Mouse (Mus musculus): ENCODE results near the gene Nudt16l1.

The Nudt16l1 gene

DNA sequence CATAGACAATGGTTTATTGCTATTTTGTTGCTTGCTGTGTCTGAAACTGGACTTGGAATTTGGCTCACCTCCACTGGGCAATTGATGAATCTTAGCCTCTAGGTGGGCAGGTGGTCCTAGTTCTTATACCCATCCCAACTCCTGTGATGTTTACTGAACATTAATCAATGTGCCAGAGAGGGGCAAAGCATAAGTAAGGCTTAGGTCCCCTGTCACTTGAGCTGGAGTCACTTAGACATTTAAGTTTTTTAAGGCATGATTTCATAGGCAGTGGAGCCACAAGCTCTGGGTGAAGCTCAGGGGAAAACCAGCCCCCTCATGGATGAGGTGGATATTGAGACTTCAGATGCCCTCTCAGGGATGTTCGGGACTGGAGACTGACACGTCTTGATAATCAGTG lies at the start of gene Nudt16l1:
TSS of gene Nudt16l1 (plus strand) at position 301 of the 400 bp plus-strand sequence.
- in situ Hi-C loops (cut with MboI), result no loop called here

DNA sequence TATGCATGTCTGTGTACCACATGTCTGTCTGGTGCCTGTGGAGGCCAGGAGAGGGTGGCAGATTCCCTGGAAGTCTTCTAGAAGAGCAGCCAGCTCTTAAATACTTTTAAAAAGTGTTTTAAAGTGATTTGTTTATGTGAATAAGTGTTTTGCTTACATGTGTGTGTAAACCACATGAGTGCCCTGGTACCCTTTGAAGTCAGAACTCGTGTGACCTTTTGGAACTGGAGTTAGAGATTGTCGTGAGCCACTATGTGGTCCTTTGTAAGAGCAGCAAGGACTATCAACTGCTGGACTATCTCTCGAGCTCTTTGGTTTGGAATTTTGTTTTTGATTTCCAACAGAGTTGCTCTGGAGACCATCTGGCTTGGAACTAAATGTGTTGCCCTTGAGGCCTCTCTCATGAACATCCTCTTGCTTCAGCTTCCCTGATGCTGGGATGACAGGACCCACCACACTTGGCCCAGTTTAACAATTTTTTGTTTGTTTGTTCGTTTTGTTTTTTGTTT lies 48.3 kb upstream of the Nudt16l1 start:
- in situ Hi-C loops (cut with MboI), result no loop called here

DNA sequence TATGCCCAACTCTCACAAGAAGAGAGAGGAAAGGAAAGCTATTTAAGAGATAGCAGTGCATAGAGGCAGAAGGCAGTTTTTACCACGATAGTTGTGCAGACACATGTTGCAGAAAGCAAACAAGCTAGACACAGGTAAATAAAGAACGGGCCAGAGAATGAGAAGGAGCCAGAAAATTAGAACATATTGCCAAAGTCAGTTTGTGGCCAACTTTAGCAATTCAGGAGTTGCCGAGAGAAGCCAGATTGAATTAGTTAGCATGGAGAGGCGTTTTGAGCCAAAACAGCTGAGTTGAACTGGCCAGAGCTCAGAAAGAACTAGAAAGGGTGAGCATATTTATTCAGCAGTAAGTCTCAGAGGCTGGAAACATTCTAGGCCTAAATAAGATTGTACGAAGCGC lies 46.4 kb upstream of the Nudt16l1 start:
- in situ Hi-C loops (cut with MboI), result no loop called here

DNA sequence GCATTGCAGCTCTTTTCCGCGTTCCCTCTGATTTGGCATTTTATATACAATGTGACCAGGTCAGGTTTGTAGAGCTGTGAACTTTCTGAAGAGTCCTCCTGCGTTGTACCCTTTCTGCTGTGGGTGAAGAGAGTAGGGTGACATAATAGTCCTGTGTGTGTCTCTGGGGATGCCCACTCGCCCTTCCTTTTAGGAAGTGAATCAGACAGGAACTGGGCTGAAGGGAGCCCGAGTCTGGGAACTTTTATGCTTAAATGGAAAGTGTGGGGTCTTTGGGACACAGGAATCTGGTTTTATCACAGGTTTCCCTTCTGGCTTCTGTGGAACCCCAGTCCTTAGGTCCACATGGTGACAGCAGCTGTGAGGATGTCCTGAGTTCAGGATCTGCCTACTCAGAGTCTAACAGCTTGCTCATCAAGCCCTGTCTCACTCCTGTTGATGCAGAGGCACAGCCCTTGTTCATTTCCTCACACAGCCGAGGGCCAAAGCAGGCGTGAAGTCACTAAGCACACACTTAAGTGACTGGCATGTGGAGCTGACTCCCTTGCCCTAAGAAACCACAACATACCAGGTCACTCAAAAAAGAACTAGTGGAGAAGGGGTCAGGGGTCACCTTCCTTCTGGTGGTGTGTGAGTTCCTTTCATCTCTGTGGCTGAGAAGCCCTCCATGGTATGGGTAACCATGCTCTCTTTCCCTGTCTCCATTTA lies 44.2 kb upstream of the Nudt16l1 start:
- in situ Hi-C loops (cut with MboI), result no loop called here

DNA sequence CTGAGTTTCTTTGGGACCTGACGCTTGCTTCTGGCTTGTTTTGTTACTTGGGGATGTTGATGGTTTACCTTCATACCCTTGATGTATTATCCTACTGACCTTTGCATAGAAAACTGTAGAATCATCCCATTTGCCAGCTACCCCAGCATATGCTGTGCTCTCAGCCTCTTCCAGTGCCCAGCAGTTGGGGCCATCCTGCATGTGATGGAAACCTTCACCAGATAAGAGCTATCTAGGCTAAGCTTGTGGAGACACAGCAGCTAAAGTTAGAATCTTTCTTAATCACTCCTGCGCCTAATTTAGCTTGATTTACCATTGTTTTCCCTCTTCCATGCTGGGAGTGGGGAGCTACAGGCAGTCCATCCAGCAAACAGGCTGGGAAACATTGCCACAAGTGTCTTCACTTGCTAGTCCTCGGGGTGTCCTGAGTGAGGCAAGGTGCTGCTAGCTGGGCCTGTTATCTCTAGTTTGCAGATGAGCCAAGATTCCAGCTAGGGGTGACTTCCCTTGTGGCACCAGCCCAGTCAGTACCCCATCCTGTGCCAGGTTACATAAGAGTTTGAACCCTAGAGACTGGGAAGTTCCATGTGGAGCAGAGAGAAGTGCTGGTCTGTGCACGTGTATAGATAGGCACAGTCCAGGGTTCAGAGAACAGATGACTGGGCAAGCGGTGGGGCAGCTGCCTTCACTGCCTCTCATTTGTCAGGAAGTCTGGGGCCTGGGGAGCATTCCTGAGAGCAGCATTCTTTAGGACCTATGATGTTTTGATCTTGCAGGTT lies 42.1 kb upstream of the Nudt16l1 start:
- in situ Hi-C loops (cut with MboI), result no loop called here

DNA sequence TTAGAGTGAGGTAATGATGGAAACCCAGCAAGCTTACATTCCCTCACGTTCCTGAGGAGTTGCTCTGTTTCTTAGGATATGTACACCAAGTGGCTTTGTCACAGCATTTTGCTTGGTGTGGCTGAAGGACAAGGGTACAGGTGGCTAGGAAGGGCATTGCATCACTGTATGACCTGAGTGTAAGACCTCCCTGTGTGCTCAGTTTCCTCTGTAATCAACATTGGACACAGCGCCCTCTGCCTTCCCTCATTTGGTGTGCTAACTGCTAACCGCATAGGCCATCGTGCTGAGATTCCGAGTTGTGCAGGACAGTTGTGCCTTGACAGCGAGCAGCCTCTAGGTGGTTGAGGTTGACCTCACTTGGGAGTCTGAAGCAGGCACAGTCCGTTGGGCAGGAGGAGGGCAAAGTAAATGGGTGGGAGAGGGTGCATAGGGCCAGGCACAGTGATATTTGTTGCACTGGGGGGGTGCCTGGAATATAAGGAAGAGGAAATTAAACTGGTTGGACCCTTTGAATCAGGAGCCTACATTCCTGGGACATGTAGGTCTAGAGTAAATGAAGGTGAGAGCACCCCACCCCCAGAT lies 41.3 kb upstream of the Nudt16l1 start:
- in situ Hi-C loops (cut with MboI), result no loop called here

DNA sequence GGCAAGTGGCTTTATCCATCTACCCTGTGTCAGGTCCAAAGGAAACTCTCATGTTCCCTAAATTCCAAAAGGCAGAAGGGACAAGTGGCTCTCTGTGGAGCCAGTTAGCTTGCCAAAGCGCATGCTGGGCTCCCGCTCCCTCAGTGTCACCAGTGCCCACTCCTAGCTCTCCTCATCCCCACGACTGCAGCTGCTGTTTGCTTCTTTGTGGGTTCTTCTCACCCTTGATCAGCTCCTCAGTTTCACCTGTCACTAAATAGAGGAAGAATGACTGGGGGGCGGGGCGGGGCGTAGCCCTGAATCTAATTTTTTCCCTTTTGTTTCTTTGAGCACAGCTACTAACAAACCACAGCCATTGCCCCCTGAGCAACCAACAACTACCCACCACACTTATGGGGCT lies 39.7 kb upstream of the Nudt16l1 start:
- in situ Hi-C loops (cut with MboI), result no loop called here

DNA sequence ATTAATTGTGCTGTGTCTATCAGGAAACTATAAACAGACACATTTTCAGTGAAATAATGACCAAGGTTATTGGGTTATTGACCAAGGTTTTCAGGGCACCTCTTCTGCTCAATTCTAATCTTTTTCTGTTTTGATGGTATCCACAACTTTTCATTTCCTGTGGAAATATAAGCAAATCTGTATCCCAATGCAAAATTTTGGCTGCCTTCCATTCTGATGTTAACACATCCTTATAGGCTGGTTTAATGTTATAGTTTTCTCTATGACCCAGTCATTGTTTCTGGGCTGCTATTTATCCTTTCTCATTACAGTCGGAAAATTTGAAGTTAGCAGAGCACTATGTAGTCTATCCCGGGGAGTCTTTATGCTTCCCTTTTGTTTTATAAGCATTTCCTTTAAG lies 38.9 kb upstream of the Nudt16l1 start:
- in situ Hi-C loops (cut with MboI), result no loop called here

DNA sequence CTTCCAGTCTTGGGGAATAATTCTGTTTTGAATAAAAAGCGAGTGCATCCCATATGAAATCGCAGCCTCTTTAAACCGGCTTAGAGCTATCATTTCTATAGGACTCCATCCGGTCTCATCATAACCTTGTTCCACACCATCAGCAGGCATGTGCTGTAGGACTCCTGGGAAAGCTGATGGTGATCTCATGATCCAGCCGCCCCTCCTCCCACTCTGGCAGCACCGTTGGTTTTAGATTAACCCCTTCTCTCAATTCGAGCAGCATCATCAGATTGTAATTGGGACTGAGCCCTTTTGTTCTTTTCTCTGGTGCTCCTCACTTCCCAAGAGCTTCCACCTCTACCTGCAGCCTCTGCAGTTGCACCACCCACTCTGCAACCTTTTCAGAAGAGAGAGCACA lies 37.4 kb upstream of the Nudt16l1 start:
- in situ Hi-C loops (cut with MboI), result no loop called here

DNA sequence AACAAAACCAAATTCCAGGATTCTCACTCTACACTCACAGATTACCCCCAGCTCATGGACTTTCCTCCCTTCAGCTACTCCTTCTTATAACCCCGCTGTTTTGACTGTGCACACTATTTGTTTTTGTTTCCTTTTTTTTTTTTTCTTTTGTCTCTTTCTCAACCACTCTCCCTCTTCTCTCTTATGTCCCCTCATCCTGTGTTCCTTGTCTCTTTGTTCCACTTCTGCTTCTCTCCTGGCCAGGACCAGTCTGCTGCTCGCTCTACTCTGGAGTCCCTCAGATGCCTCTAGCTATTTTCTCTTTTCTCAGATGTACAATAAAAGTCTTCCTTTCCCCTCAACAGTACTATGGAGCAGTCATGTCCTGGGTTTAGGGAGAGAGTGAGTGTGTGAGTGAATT lies 36.2 kb upstream of the Nudt16l1 start:
- in situ Hi-C loops (cut with MboI), result no loop called here

DNA sequence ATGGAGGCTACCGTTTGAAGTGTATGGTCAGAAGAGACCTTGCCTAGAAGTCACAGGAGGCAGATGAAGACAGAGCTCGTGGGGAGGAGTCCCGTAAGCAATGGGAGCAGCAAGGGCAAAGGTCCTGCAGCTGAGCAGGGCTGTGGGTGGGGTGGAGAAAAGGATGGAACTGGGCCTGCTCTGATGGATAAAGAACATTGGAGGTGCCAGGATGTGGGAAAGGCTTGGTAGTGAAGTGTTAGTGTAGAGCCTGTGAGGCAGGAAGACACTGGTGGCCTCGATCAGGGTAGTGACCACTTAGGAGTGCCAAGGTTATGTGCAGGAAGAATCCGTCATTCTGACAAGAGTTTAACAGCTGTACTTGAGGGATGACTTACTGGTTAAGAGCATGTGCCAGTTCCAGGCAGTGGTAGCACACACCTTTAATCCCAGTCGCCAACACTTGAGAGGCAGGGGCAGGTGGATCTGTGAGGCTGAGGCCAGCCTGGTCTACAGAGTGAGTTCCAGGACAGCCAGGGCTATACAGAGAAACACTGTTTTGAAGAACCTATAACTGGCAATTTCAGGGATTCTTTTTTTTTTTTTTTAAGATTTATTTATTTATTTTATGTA lies 35.0 kb upstream of the Nudt16l1 start:
- in situ Hi-C loops (cut with MboI), result no loop called here

DNA sequence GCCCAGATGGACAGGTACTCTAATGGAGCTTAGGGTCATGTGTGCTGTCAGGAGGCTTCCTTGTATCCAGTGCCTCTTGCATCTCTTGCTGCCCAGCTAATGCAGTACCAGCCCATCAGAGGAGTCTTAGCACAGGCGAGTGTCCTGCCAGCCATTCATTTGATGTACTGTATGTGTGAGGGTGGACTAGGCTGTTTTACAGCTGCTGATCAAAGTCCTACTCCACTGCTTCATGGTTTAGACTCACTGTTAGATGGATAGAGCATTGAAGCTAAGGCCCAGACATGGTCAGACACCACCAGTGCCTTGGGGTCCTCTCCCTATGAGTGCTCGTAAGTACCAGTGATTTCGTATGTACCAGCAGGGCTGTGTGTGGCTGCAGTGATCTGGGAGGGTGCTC lies 33.7 kb upstream of the Nudt16l1 start:
- in situ Hi-C loops (cut with MboI), result no loop called here

DNA sequence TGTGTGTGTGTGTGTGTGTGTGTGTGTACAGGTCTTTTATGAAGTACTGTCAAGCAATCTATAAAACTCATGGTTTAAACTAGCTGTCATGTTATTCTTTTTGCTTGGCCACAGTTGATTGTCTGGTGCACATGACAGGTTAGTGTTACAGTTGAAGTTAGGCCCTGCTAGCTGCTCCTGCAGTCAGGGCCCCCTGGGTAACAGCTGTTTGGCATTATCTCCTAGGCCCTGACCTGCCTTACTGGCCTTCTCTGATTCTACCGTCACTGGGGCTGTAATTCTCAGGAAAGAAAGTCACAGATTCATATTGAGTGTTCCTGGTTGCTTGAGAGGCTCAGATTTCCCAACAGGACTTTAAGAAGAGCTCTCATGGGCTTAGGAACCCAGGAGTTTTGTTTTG lies 33.0 kb upstream of the Nudt16l1 start:
- in situ Hi-C loops (cut with MboI), result no loop called here

DNA sequence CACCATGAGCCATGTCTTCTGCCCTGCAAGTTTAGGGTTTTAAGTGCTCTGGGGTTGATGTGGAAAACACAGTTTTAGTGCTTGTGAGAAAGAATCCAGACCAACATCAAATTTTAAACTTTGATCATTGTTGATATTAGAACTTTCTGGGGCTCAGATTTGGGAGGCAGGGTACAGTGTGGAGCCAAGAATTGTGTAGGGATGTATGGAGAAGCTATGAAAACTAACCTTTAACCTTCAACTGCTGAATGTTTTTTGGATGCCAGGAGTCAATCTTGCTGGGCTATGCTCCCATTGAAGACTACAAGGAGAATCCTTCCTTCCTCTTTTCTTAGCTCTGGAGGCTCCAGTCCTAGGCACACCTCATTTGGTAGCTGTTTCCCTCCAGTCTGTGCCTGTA lies 32.0 kb upstream of the Nudt16l1 start:
- in situ Hi-C loops (cut with MboI), result no loop called here

DNA sequence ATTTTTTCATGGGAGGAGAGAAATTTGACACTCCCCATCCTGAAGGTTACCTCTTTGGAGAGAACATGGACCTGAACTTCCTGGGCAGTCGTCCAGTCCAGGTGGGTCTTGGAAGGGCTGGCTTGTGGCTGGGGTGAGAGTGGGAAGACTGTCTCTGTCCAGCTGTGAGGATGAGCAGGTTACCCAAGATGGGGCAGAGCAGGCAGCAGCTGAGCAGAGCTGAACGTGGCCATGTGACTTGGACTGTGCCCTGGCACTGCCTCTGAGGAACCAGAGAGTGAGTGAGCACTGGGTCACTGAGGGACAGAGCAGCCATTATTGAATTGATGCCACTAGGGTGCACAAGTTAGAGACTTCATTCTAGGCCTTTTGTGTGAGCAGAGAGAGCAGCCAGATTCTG lies 31.2 kb upstream of the Nudt16l1 start:
- in situ Hi-C loops (cut with MboI), result no loop called here

DNA sequence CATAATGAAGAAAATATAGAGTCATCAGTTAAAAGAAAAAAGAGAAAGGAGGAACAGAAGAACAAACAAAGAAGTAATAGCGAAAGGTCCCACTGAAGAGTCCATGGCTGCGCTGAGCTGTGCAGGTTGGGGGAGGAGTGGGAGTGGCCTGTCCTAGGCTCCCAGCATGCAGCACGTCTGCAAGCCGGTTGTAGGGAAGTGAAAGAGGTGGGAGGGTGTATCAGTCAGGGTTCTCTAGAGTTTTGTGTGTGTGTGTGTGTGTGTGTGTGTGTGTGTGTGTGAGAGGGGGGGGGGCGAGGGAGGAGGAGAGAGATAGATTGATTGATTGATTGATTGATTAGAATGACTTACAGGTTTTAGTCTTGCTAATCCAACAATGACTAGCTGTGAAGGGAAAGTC lies 30.6 kb upstream of the Nudt16l1 start:
- in situ Hi-C loops (cut with MboI), result no loop called here

DNA sequence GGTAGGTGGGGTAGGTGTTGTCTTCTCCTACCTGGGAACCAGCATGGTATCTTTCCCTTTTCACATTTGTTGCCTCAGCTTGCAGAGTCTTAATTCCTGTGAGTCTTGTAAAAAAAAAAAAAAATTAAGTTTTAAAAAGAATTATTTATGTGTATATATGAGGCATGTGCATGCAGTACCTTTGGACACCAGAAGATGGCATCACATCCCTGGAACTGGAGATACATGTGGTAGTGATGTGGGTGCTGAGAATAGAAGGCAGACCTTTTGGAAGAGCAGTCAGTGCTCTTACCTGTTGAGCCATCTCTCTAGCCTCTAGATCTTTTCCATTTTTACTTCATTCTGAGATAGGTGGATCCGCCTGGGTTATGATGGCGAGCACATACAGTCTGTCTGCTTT lies 28.8 kb upstream of the Nudt16l1 start:
- in situ Hi-C loops (cut with MboI), result no loop called here

DNA sequence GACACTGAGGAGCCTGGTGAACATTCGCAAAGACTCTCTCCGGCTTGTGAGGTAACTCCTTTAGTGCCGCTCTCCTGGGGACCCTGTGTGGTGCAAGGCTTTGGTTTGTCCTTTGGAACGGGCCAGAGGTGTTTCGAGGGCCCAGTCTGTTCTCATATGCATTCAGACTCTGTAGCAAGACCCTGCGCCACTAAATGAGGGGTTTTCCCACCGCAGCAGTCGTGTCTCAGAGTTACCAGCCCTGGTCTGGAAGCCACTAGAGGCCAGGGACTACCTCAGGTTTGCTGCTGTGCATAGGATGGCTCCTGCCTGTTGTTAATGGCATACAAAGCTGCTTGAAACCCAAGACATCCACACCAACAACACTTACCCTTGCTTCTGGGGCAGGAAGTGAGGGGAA lies 27.8 kb upstream of the Nudt16l1 start:
- in situ Hi-C loops (cut with MboI), result no loop called here

DNA sequence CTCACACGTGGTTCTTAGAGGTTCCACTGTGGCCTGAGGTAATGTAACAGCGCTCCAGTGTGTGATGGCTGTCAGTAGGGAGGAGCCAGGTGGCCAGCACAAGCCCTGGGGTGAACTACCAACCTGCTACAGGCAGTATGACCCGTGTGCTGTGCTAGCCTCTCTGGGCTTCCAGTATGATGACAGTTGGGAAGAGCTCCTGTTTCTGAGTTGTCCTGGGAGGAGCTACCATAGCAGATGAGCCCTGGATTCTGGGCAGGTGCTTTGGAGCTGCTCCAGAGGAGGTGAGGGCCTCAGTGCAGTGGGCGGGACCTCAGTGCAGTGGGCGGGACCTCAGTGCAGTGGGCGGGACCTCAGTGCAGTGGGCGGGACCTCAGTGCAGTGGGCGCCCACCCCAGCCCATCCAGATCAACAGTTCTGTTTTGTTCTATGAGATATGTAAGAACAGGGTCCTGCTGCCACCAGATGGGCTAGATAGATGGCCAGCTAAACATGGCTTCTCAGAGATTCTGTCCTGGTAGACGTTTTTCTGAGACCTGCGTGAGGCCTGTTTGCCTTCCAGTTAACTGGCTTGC lies 26.4 kb upstream of the Nudt16l1 start:
- in situ Hi-C loops (cut with MboI), result no loop called here

DNA sequence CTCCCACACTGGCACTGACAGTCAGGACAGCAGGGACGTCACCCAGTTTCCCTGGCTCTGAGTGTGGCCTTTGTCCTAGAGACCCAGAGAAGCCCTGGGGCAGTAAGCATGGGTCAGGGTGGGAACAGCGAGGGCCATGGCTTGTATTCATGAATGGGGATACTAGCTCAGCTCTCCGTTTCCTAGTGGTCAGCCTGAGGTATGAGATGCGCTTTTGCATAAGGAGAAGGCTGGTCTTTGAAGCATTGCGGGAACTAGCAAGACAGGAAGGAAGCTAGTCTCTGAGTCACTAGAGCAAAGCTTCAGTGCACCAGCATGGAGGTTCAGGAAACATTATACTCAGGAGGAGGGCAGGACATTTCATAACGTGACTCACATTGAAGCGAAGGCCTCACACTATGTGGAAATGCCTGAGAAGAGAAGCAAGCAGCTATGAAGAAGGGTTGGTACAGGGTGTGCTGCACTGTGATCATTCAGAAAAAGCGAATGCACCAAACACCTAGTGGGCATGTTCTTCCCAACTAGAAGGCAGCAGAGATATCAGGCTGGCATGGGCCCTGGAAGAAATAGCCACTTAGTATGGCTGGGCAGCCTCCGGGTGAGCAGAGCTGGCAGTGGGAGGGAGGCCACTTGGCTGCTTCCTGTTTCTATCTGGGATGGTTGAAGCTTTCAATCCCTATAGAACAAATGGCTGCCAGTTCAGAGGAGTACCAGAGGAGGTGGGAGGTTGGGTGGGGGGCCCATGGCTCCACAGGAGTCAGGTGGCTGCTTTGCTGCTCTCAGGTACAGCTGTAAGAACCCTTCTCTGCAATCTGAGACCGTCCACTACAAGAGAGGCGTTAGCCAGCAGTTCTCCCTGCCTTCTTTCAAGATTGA lies 25.4 kb upstream of the Nudt16l1 start:
- in situ Hi-C loops (cut with MboI), result no loop called here
